13 mouse cellular contexts compared by ENCODE assay signal in genomic region chr17:49448570-49449229, GRCm38 (mm10). TPM values are rescaled to one million over a fixed set of nuclear protein-coding genes. Genes with fewer than 3 reads are reported as not detected.
DNase-seq lines count a peak whose midpoint lies in the region; ATAC-seq and TF ChIP-seq lines count a peak whose summit lies in the region.
"Had no signal": no experiment of that assay in that cellular context is flagged by ENCODE, and none has a peak within 500 bp of the region (broad histone marks: within the 10 kb centered on the region; RNA-seq: fewer than 3 reads in every experiment).

No protein-coding gene starts in this region.

- no peak overlapping the region for H3K9ac ChIP-seq in forebrain, embryonic 13.5 days
- H3K9ac ChIP-seq in forebrain, embryonic 12.5 days, result no peak overlapping the region
- H3K9ac ChIP-seq in kidney, postnatal 0 days (ENCODE audit: low read depth, low read length), result no peak overlapping the region
- no peak overlapping the region for H3K9ac ChIP-seq in intestine, embryonic 14.5 days (ENCODE audit: low read length)
- H3K9ac ChIP-seq: neural tube, embryonic 15.5 days had no signal

- no peak overlapping the region for H3K4me2 ChIP-seq in forebrain, embryonic 13.5 days
- H3K4me2 ChIP-seq in forebrain, embryonic 12.5 days, result no peak overlapping the region
- no peak overlapping the region for H3K4me2 ChIP-seq in kidney, postnatal 0 days (ENCODE audit: low read length)
- H3K4me2 ChIP-seq in intestine, embryonic 14.5 days (ENCODE audit: low read length), result no peak overlapping the region
- H3K4me2 ChIP-seq: liver, embryonic 11.5 days; neural tube, embryonic 15.5 days had no signal

- H3K9me3 ChIP-seq in forebrain, embryonic 13.5 days (replicated peaks), result no peaks in the 10 kb centered on the region
- no peaks in the 10 kb centered on the region for H3K9me3 ChIP-seq in forebrain, embryonic 12.5 days
- H3K9me3 ChIP-seq in kidney, postnatal 0 days (replicated peaks; ENCODE audit: low read length), result no peaks in the 10 kb centered on the region
- H3K9me3 ChIP-seq in intestine, embryonic 14.5 days (ENCODE audit: control insufficient read depth, low read length), result no peaks in the 10 kb centered on the region
- H3K9me3 ChIP-seq: neural tube, embryonic 15.5 days had no signal

- no peaks in the 10 kb centered on the region for H3K27me3 ChIP-seq in forebrain, embryonic 13.5 days
- no peaks in the 10 kb centered on the region for H3K27me3 ChIP-seq in forebrain, embryonic 12.5 days
- no peaks in the 10 kb centered on the region for H3K27me3 ChIP-seq in kidney, postnatal 0 days (ENCODE audit: insufficient read depth, low read length)
- H3K27me3 ChIP-seq in intestine, embryonic 14.5 days (replicated peaks; ENCODE audit: control insufficient read depth, insufficient read depth, low read length), result no peaks in the 10 kb centered on the region
- H3K27me3 ChIP-seq: neural tube, embryonic 15.5 days had no signal

- peak; percentile 40 for DNase-seq in kidney, postnatal 0 days (ENCODE audit: low spot score)
- no peak for DNase-seq in kidney, adult 9 months
- peak; percentile 16 for DNase-seq in embryo, embryonic 11 days
- DNase-seq in intestine, embryonic 14.5 days (ENCODE audit: low spot score), result no peak
- DNase-seq in frontal cortex, postnatal 36 days (ENCODE audit: low spot score in 2 of 2), result no peak
- DNase-seq in layer of hippocampus, adult 11-12 months (ENCODE audit: low spot score), result no peak
- DNase-seq: right cerebral cortex, adult 18-20 months; thymus, postnatal 4 days had no signal

- 79% methylated on average over 9 of the region's 9 CpGs for WGBS in forebrain, embryonic 13.5 days
- 85% methylated on average over 8 of the region's 9 CpGs for WGBS in forebrain, embryonic 12.5 days
- 56% methylated on average over 8 of the region's 9 CpGs for WGBS in kidney, postnatal 0 days
- WGBS in intestine, embryonic 14.5 days, result 44% methylated on average over 8 of the region's 9 CpGs

- H3K4me1 ChIP-seq in forebrain, embryonic 13.5 days, result 0 out of 2 replicates have a peak, but pooled peaks cover 4% of the 10 kb centered on the region
- H3K4me1 ChIP-seq in forebrain, embryonic 12.5 days, result no peaks in the 10 kb centered on the region
- H3K4me1 ChIP-seq in kidney, postnatal 0 days (replicated peaks; ENCODE audit: insufficient read depth, low read length), result 0 out of 2 replicates have a peak, but pooled peaks cover 3% of the 10 kb centered on the region
- H3K4me1 ChIP-seq in intestine, embryonic 14.5 days (replicated peaks; ENCODE audit: control insufficient read depth, insufficient read depth, low read length), result peaks cover 12% of the 10 kb centered on the region
- H3K4me1 ChIP-seq: neural tube, embryonic 15.5 days had no signal

- ATAC-seq in forebrain, embryonic 13.5 days, result peak; percentile 30; the same call in 1 of the 2 replicates
- ATAC-seq in forebrain, embryonic 12.5 days (ENCODE audit: low FRiP score), result no peak
- peak; percentile 67 for ATAC-seq in kidney, postnatal 0 days (replicated peaks; ENCODE audit: low FRiP score, low read depth)
- peak; percentile 55; the same call in 1 of the 2 replicates for ATAC-seq in intestine, embryonic 14.5 days (replicated peaks; ENCODE audit: low FRiP score, low TSS enrichment, low read depth)

- TF ChIP-seq CTCF in kidney, postnatal 0 days (IDR thresholded peaks at IDR 0.05; ENCODE audit: low read depth), result no peak

- H3K4me3 ChIP-seq in forebrain, embryonic 13.5 days, result no peak overlapping the region
- H3K4me3 ChIP-seq in forebrain, embryonic 12.5 days (replicated peaks), result no peak overlapping the region
- no peak overlapping the region for H3K4me3 ChIP-seq in kidney, postnatal 0 days (replicated peaks; ENCODE audit: low read depth, low read length)
- H3K4me3 ChIP-seq in intestine, embryonic 14.5 days (ENCODE audit: low read depth, low read length), result no peak overlapping the region
- H3K4me3 ChIP-seq: neural tube, embryonic 15.5 days had no signal

- H3K27ac ChIP-seq in forebrain, embryonic 13.5 days, result no peak overlapping the region
- H3K27ac ChIP-seq in forebrain, embryonic 12.5 days, result no peak overlapping the region
- H3K27ac ChIP-seq in kidney, postnatal 0 days, result no peak overlapping the region
- no peak overlapping the region for H3K27ac ChIP-seq in intestine, embryonic 14.5 days (ENCODE audit: low read depth)
- H3K27ac ChIP-seq: macrophage; neural tube, embryonic 15.5 days had no signal

- peaks cover 16% of the 10 kb centered on the region for H3K36me3 ChIP-seq in forebrain, embryonic 13.5 days (ENCODE audit: poor library complexity, severe bottlenecking)
- peaks cover 4% of the 10 kb centered on the region for H3K36me3 ChIP-seq in forebrain, embryonic 12.5 days (replicated peaks)
- H3K36me3 ChIP-seq in kidney, postnatal 0 days (ENCODE audit: insufficient read depth, low read length), result peaks cover 12% of the 10 kb centered on the region; the same call in 1 of the 2 replicates
- H3K36me3 ChIP-seq in intestine, embryonic 14.5 days (ENCODE audit: control insufficient read depth, insufficient read depth, low read length), result peaks cover 12% of the 10 kb centered on the region

RNA-seq across cellular contexts. Expression of gene Mocs1, which starts 20.5 kb away (rescaled TPM):
- polyA plus RNA-seq in forebrain, embryonic 13.5 days (2015; fragmentation: Nextera tagmentation; extraction: Ambion mirVana), result 2.9 and 3.4 TPM in 2 replicates
- polyA plus RNA-seq in forebrain, embryonic 12.5 days (2016; fragmentation: Nextera tagmentation; extraction: Ambion mirVana), result 3.6 and 4.5 TPM in 2 replicates
- polyA plus RNA-seq in kidney, postnatal 0 days (2015; fragmentation: Nextera tagmentation; extraction: Ambion mirVana), result 5.7 and 7.2 TPM in 2 replicates
- 7.8 and 8.7 TPM in 2 replicates for polyA plus RNA-seq in intestine, embryonic 14.5 days (2014; fragmentation: Nextera tagmentation; extraction: Ambion mirVana)

Comparison
In these comparisons a context has a peak if more than half of its experiments do, and no peak if none do; other contexts are left out.
1. DNase-seq: peak in kidney, postnatal 0 days (single experiment) and embryo, embryonic 11 days (single experiment); none in kidney, adult 9 months (single experiment), intestine, embryonic 14.5 days (single experiment), frontal cortex, postnatal 36 days (0 of 2) and layer of hippocampus, adult 11-12 months (single experiment).